Mouse (Mus musculus) bone marrow, adult 2 months (tissue): ENCODE data around the gene Ttc17. TPM values are rescaled to one million over a fixed set of nuclear protein-coding genes. Genes with fewer than 3 reads are reported as not detected.

Source experiments
- H3K27ac ChIP-seq: fragments of 200-500 bp; 2 replicates; pipeline ENCODE4 v1.5.1; 2012; ENCODE audit warnings: low read depth, mild to moderate bottlenecking, control low read depth, inconsistent platforms, low read length; ENCODE audit not compliant: control insufficient read depth, poor library complexity, insufficient read depth
- H3K4me1 ChIP-seq: fragments of 200-500 bp; 2 replicates; pipeline ENCODE4 v1.6.1; 2011; ENCODE audit warnings: low read length; ENCODE audit not compliant: control insufficient read depth, insufficient read depth
- H3K4me3 ChIP-seq: fragments of 200-500 bp; replicated peaks from 2 replicates; pipeline ENCODE3; 2011; ENCODE audit warnings: mild to moderate bottlenecking, low read depth, low read length, control low read depth; ENCODE audit not compliant: control insufficient read depth
- CTCF ChIP-seq: fragments of 200-500 bp; IDR thresholded peaks from 2 replicates; pipeline ENCODE4 v1.5.1; 2011; ENCODE audit warnings: low read length, control low read depth; ENCODE audit not compliant: control insufficient read depth, insufficient read depth
- POLR2A ChIP-seq: fragments of 200-500 bp; IDR thresholded peaks from 2 replicates; pipeline ENCODE4 v1.6.1; 2011; ENCODE audit warnings: low read depth, mild to moderate bottlenecking, control low read depth, low read length, borderline replicate concordance; ENCODE audit not compliant: control insufficient read depth
- WGBS: fragments of 180-500 bp; shearing (Covaris S2); methylation state at CpG from one replicate; pipeline ENCODE4 v1.1.7; 2018; 5-methylcytosine and 5-hydroxymethylcytosine counted together
- polyA plus RNA-seq: library from polyadenylated mRNA; stranded (reverse); fragments of >200 nt; gene quantifications from 2 replicates; pipeline ENCODE4 v1.2.4, GENCODE M21; 2011; ENCODE audit warnings: low replicate concordance; ENCODE audit not compliant: missing spikeins, insufficient read depth, insufficient read length

The Ttc17 gene
- polyA plus RNA-seq, 1 experiment: 14.3 TPM

DNA sequence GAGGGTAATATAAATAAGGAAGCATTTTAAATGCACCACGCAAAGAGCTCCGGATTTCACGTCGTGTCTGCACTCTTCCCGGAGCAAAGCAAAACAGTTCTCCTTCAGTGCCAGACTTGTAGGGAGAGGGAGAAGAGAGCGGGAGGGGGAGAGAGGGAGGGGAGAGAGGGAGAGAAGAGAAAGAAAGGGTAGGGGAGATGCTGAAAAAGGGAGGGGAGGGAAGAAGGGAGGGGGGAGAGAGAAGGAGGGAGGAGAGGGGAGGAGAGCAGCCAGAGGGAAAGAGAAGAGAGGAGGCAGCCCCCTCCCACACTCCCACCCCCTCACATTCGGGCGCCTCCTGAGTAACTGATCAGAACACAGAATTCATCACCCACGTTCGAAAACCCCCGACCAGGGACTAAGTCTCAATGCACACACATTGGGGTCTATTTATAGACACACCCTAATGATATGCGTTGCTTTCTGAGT is 141.8 kb downstream of the Ttc17 start:
- WGBS: 3% methylated on average over 12 of the region's 12 CpGs
- TF ChIP-seq CTCF (no peak), POLR2A (no peak)
- Histone ChIP-seq H3K4me1 (no peaks in the 10 kb centered on the region; the same call in 1 of the 2 replicates), H3K4me3 (no peak overlapping the region), H3K27ac (no peak overlapping the region)

DNA sequence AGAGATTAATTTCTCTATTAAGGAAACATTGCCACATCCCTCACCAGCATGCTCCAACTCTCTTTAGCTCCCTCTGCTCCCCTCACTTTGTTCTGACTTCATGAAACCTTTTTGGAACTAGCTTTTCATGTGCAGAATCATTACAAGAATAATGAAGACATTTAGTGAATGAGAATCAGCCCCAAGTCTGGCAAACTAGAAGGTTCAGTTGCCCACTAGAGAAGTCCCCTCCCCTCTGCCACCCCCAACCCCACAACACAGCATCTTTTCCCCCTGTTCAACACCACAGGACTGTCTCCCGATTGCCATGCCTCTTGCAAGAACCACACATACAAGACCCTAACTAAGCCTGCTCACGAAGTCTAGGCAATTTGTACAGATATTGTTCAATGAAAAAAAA is 142.5 kb downstream of the Ttc17 start:
- 2% methylated on average over 2 of the region's 2 CpGs for WGBS
- TF ChIP-seq CTCF (no peak), POLR2A (no peak)
- no peaks in the 10 kb centered on the region; the same call in 1 of the 2 replicates for H3K4me1 ChIP-seq
- H3K27ac ChIP-seq: no peak overlapping the region
- H3K4me3 ChIP-seq: no peak overlapping the region

- TF ChIP-seq POLR2A: no peak
- no peak for TF ChIP-seq CTCF
- H3K4me3 ChIP-seq: no peak overlapping the region
- no peaks in the 10 kb centered on the region; the same call in 1 of the 2 replicates for H3K4me1 ChIP-seq
- WGBS: 1% methylated on average over 14 of the region's 14 CpGs
- H3K27ac ChIP-seq: no peak overlapping the region
These were observed 143.0 kb downstream of the Ttc17 start for GRCm38 (mm10) chr2:94263530-94263937.

GRCm38 (mm10) chr2:94262917-94263529 is 143.5 kb downstream of the Ttc17 start:
- H3K27ac ChIP-seq: no peak overlapping the region
- TF ChIP-seq CTCF (no peak), POLR2A (no peak)
- 10% methylated on average over 13 of the region's 13 CpGs for WGBS
- H3K4me3 ChIP-seq: no peak overlapping the region
- H3K4me1 ChIP-seq: no peaks in the 10 kb centered on the region; the same call in 1 of the 2 replicates

DNA sequence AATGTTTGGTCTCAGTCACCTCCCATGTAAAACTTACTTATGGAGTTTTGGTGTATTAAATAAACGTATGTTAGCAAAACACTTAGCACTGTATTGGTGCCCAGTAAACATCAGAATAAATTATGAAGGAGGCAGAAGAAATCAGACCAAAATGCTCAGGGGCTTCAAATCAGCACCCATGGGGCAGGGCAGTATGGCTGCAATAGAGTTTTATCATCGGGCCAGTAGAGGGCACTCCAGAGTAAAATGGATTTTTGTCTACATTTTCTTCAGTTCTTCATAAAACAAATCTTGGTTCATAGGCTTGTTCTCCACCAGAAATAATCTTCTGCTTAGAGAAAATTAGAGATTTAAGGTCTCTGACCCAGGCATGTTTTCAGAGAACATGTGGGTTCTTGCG is 152.4 kb downstream of the Ttc17 start:
- WGBS: 23% methylated on average over 3 of the region's 3 CpGs
- Histone ChIP-seq H3K4me1 (no peaks in the 10 kb centered on the region), H3K4me3 (no peak overlapping the region), H3K27ac (no peak overlapping the region)
- TF ChIP-seq CTCF (0 out of 2 replicates have a peak, but pooled peaks have one; percentile 18), POLR2A (no peak)

Other genes with a start within 250 kb of the Ttc17 start
- 6.1 and 27.0 TPM in 2 replicates for gene Hsd17b12, start 248.7 kb downstream of the Ttc17 start, polyA plus RNA-seq
- gene Api5, start 31.4 kb upstream of the Ttc17 start, polyA plus RNA-seq: 40.5 and 42.9 TPM in 2 replicates